Mouse (Mus musculus) midbrain, embryonic 13.5 days (tissue): ENCODE measurements around the gene Hvcn1. TPM values are rescaled to one million over a fixed set of nuclear protein-coding genes. Genes with fewer than 3 reads are reported as not detected.

Experiments used
- polyA plus RNA-seq: library from polyadenylated mRNA; unstranded; fragments of >200 nt; fragmentation: Nextera tagmentation; extraction: Ambion mirVana; gene quantifications from 2 replicates; pipeline ENCODE4 v1.2.1, GENCODE M21; 2015

Hvcn1 gene
- polyA plus RNA-seq, 1 experiment from 2014 or later: 4.1 TPM

Other genes with a start within 250 kb of the Hvcn1 start
- 22.7 and 23.8 TPM in 2 replicates for gene Cux2, start 156.7 kb upstream of the Hvcn1 start, polyA plus RNA-seq
- gene Myl2, start 105.9 kb upstream of the Hvcn1 start, polyA plus RNA-seq: 0.93 and 1.6 TPM in 2 replicates
- gene Ccdc63, start 66.0 kb upstream of the Hvcn1 start, polyA plus RNA-seq: not detected in 2 replicates
- gene Ppp1cc, start 48.5 kb upstream of the Hvcn1 start, polyA plus RNA-seq: 235 and 262 TPM in 2 replicates
- gene Tctn1, start 57.7 kb downstream of the Hvcn1 start, polyA plus RNA-seq: 6.2 and 6.4 TPM in 2 replicates
- gene Pptc7, start 77.6 kb downstream of the Hvcn1 start, polyA plus RNA-seq: 8.0 and 9.1 TPM in 2 replicates
- gene Rad9b, start 147.4 kb downstream of the Hvcn1 start, polyA plus RNA-seq: 21.8 and 22.6 TPM in 2 replicates
- gene Vps29, start 147.6 kb downstream of the Hvcn1 start, polyA plus RNA-seq: 260 and 269 TPM in 2 replicates
- gene Gpn3, start 165.1 kb downstream of the Hvcn1 start, polyA plus RNA-seq: 50.8 and 51.8 TPM in 2 replicates
- gene Fam216a, start 165.6 kb downstream of the Hvcn1 start, polyA plus RNA-seq: 128 and 135 TPM in 2 replicates
- gene Arpc3, start 185.1 kb downstream of the Hvcn1 start, polyA plus RNA-seq: 140 and 173 TPM in 2 replicates
- 52.7 and 53.9 TPM in 2 replicates for gene Anapc7, start 214.9 kb downstream of the Hvcn1 start, polyA plus RNA-seq